Mouse (Mus musculus) lung, postnatal 0 days (tissue): Measurements from ENCODE around the gene 1110032A03Rik.

Experiments
- CTCF ChIP-seq: IDR thresholded peaks from 2 replicates; pipeline ENCODE4 v1.5.1; 2016; ENCODE audit warnings: antibody characterized with exemption, mild to moderate bottlenecking
- EP300 ChIP-seq: IDR thresholded peaks from 2 replicates; pipeline ENCODE4 v1.6.1; 2016; ENCODE audit warnings: antibody characterized with exemption, mild to moderate bottlenecking, control low read depth

DNA sequence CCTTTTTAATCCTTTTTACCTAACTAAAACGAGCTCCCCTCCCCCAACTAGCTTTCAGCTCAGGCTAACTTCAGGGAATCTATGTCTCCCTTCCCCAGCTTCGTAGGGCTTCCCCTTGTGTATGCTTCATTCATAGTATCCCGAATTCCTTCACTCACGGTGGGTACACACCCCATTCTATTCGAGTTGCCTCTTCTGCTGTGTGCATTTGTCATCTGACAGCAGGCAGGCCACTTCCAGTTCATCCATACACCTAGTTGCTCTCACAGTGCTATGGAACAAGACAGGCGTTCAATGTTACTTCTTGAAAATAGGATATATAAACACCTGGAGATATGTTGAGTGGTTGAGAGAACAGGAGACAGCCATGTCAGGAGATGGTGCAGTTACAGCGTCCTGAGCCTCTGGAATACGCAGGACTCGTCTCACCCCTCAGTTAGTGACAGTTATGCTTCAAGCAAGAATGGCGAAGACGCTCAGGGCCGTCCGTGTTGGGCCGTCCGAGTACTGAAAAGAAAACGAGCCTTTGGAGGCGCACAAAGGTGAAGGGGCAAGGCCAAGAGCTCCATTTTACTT lies 7.7 kb downstream of the 1110032A03Rik start:
- no peak for TF ChIP-seq CTCF
- no peak for TF ChIP-seq EP300
